Mouse (Mus musculus): Measurements from ENCODE around the gene Zfp966. TPM values are rescaled to one million over a fixed set of nuclear protein-coding genes. Genes with fewer than 3 reads are reported as not detected.
"Not testable (repeated sequence)": the region's sequence is repeated elsewhere in the genome, so short reads cannot be mapped to it uniquely, and the experiment has no call there.

The Zfp966 gene
- polyA plus RNA-seq (2014; fragmentation: Nextera tagmentation; extraction: Ambion mirVana), result 3.6 and 4.1 TPM in 2 replicates

DNA sequence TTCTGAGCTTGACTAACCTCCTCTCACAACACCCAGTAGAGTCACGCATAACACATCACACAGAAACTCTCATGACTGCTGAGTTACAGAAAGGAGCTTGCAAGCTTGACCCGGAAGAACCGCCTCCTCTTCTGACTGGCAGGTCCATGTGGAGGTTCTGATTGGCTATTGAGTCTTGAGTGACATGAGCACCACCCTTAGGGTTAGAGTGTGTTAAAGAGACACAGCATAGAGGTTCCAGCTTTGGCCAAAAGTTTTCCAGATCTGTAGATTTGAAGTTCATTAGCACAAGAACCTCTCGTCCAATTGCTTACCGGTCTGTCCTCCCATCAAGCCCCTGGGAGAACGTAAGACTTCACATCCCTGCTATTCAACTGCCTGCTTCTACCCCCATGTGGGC lies at the start of gene Zfp966:
TSS of gene Zfp966 (minus strand) at position 101 of the 400 bp plus-strand sequence.
- no CpG with 5 or more reads among the region's 6 CpGs for WGBS
- ATAC-seq (replicated peaks; ENCODE audit: low FRiP score, low TSS enrichment, low read depth); H3K27me3 ChIP-seq (replicated peaks; ENCODE audit: control insufficient read depth, insufficient read depth, low read length): not testable (repeated sequence)

DNA sequence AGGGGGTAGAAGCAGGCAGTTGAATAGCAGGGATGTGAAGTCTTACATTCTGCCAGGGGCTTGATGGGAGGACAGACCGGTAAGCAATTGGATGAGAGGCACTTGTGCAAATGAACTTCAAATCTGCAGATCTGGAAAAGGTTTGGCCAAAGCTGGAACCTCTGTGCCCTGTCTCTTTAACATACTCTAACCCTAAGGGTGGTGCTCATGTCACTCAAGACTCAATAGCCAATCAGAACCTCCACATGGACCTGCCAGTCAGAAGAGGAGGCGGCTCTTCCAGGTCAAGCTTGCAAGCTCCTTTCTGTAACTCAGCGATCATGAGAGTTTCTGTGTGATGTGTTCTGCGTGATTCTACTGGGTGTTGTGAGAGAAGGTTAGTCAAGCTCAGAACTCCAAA lies 34.1 kb upstream of the Zfp966 start, which contains the start of gene Gm2026:
TSS of gene Gm2026 (plus strand) at position 301 of the 400 bp plus-strand sequence.
- H3K4me3 ChIP-seq (ENCODE audit: low read depth, low read length); H3K36me3 ChIP-seq (ENCODE audit: control insufficient read depth, insufficient read depth, low read length); H3K27ac ChIP-seq (ENCODE audit: low read depth); H3K9ac ChIP-seq (ENCODE audit: low read length); H3K4me2 ChIP-seq (ENCODE audit: low read length); DNase-seq (ENCODE audit: low spot score); H3K9me3 ChIP-seq (ENCODE audit: control insufficient read depth, low read length); H3K27me3 ChIP-seq (replicated peaks; ENCODE audit: control insufficient read depth, insufficient read depth, low read length); ATAC-seq (replicated peaks; ENCODE audit: low FRiP score, low TSS enrichment, low read depth); H3K4me1 ChIP-seq (replicated peaks; ENCODE audit: control insufficient read depth, insufficient read depth, low read length): not testable (repeated sequence)
- no CpG with 5 or more reads among the region's 4 CpGs for WGBS

More for the DNA sequence above, at the start of gene Zfp966:
- not testable (repeated sequence) for H3K9me3 ChIP-seq (ENCODE audit: control insufficient read depth, low read length); H3K4me1 ChIP-seq (replicated peaks; ENCODE audit: control insufficient read depth, insufficient read depth, low read length); H3K9ac ChIP-seq (ENCODE audit: low read length); H3K36me3 ChIP-seq (ENCODE audit: control insufficient read depth, insufficient read depth, low read length); DNase-seq (ENCODE audit: low spot score); H3K4me3 ChIP-seq (ENCODE audit: low read depth, low read length); H3K4me2 ChIP-seq (ENCODE audit: low read length); H3K27ac ChIP-seq (ENCODE audit: low read depth)

DNA sequence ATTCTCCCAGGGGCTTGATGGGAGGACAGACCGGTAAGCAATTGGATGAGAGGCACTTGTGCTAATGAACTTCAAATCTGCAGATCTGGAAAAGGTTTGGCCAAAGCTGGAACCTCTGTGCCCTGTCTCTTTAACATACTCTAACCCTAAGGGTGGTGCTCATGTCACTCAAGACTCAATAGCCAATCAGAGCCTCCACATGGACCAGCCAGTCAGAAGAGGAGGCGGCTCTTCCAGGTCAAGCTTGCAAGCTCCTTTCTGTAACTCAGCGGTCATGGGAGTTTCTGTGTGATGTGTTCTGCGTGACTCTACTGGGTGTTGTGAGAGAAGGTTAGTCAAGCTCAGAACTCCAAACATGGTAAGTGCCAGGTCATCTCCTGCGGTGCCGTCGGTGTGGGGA lies 61.9 kb downstream of the Zfp966 start, which contains the start of gene Gm6710:
TSS of gene Gm6710 (plus strand) at position 196 of the 400 bp plus-strand sequence.
- H3K27me3 ChIP-seq (replicated peaks; ENCODE audit: control insufficient read depth, insufficient read depth, low read length); DNase-seq (ENCODE audit: low spot score); H3K4me1 ChIP-seq (replicated peaks; ENCODE audit: control insufficient read depth, insufficient read depth, low read length); H3K9me3 ChIP-seq (ENCODE audit: control insufficient read depth, low read length); H3K27ac ChIP-seq (ENCODE audit: low read depth); ATAC-seq (replicated peaks; ENCODE audit: low FRiP score, low TSS enrichment, low read depth); H3K4me3 ChIP-seq (ENCODE audit: low read depth, low read length); H3K9ac ChIP-seq (ENCODE audit: low read length); H3K36me3 ChIP-seq (ENCODE audit: control insufficient read depth, insufficient read depth, low read length); H3K4me2 ChIP-seq (ENCODE audit: low read length): not testable (repeated sequence)
- no CpG with 5 or more reads among the region's 7 CpGs for WGBS

Other genes starting within 250 kb of the Zfp966 start
- 20.8 and 45.5 TPM in 2 replicates for gene Zfp969, start 227.5 kb downstream of the Zfp966 start, polyA plus RNA-seq (2014; fragmentation: Nextera tagmentation; extraction: Ambion mirVana)
- gene Gm2007, start 189.6 kb downstream of the Zfp966 start, polyA plus RNA-seq (2014; fragmentation: Nextera tagmentation; extraction: Ambion mirVana), result not detected in 2 replicates
- gene Gm14288, start 130.0 kb downstream of the Zfp966 start, polyA plus RNA-seq (2014; fragmentation: Nextera tagmentation; extraction: Ambion mirVana), result 5.3 and 6.6 TPM in 2 replicates
- gene Gm6710, start 61.9 kb downstream of the Zfp966 start, polyA plus RNA-seq (2014; fragmentation: Nextera tagmentation; extraction: Ambion mirVana), result 17.5 and 20.5 TPM in 2 replicates
- gene Gm2026, start 34.2 kb upstream of the Zfp966 start, polyA plus RNA-seq (2014; fragmentation: Nextera tagmentation; extraction: Ambion mirVana), result 26.7 and 27.9 TPM in 2 replicates
- 0.91 and 1.4 TPM in 2 replicates for gene Gm2004, start 218.7 kb upstream of the Zfp966 start, polyA plus RNA-seq (2014; fragmentation: Nextera tagmentation; extraction: Ambion mirVana)

Data from intestine, embryonic 14.5 days (tissue).